Mouse (Mus musculus) T-helper 2 cell (primary cell): ENCODE data around the gene Gm5128.
"Not testable (repeated sequence)": the region's sequence is repeated elsewhere in the genome, so short reads cannot be mapped to it uniquely, and the experiment has no call there.

Experiments
- in situ Hi-C: fragments of 300-600 bp; cut with MboI, MseI; formaldehyde crosslinking; loops from one replicate; pipeline ENCODE4 v1.15.1; 2025; ENCODE audit warnings: high pct_unique_total_duplicates

The Gm5128 gene

GRCm38 (mm10) chrX:135372984-135373383, at the start of gene Gm5128:
TSS of gene Gm5128 (plus strand) at chrX:135373284.
- in situ Hi-C loops, result not testable (repeated sequence)

GRCm38 (mm10) chrX:135360685-135361084, 12.4 kb upstream of the Gm5128 start:
- in situ Hi-C loops, result loop anchor here (5.0 kb wide), 1 partner anchor 62 kb away; no protein-coding TSS in a partner anchor

GRCm38 (mm10) chrX:135361943-135362342, 11.1 kb upstream of the Gm5128 start:
- in situ Hi-C loops, result loop anchor here (5.0 kb wide), 1 partner anchor 60 kb away; no protein-coding TSS in a partner anchor

DNA sequence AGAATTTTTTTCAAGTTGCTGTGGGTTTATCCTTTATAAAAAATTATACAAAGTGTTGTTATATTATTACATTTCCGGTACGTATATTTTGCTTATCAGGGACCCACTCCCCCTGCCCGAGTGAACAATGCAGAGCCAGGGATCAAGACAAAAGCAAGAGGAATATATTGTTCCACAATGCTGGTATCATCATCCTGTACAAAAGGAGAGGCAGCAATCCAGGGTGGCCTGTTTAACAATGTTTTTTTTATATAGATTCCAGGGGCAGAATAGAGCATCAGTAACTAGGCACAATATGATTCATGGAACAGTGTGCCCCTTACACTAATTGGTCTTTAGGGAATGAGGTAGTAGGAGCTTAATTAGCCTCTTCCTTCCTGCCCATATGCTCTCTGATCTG, 30.5 kb downstream of the Gm5128 start:
- in situ Hi-C loops, result not testable (repeated sequence)

- in situ Hi-C loops, result loop anchor here (5.0 to 10.0 kb wide), 2 partner anchors 59 to 306 kb away; no protein-coding TSS in a partner anchor
Observed at GRCm38 (mm10) chrX:135421203-135421602, 48.1 kb downstream of the Gm5128 start.

- in situ Hi-C loops, result loop anchor here (5.0 to 10.0 kb wide), 2 partner anchors 60 to 307 kb away; no protein-coding TSS in a partner anchor
Observed at GRCm38 (mm10) chrX:135421824-135422223, 48.7 kb downstream of the Gm5128 start.

DNA sequence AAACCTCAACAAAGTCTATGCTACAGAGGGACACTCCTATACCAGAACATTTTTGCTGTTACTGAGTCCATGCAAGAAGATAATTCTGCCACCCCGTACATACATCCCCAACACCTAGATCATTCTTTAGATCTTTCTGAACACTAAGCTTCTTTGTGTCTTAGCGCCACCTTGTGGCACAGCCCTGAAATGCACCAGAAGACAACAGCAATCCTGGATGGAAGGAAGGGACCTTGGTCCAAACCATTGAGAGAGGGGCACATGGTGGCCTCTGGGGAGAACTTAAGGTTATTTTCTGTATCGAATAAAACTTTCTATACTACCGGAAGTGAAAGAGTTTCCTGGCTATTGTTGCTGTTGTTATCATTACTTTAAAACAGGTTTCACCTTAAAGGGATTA, 49.4 kb downstream of the Gm5128 start:
- in situ Hi-C loops, result loop anchor here (5.0 to 10.0 kb wide), 2 partner anchors 60 to 308 kb away; no protein-coding TSS in a partner anchor
